Mouse (Mus musculus) embryonic fibroblast, embryonic 13.5 days (primary cell): ENCODE measurements around the gene Gm17657.

Experiments used
- CTCF ChIP-seq: IDR thresholded peaks from 2 replicates; pipeline ENCODE4 v1.5.1; 2011; ENCODE audit warnings: mild to moderate bottlenecking, control low read depth, low read length, moderate library complexity, borderline replicate concordance; ENCODE audit not compliant: insufficient read depth
- POLR2A ChIP-seq: IDR thresholded peaks from 2 replicates; pipeline ENCODE4 v1.6.1; 2011; ENCODE audit warnings: low read depth, mild to moderate bottlenecking, control low read depth, low read length, moderate library complexity

- TF ChIP-seq CTCF (no peak), POLR2A (peak; percentile 46; the same call in 1 of the 2 replicates)
Measured at GRCm38 (mm10) chr17:29489971-29490712, 59.3 kb downstream of the Gm17657 start.
